Mouse (Mus musculus) embryo, embryonic 10.5 days (tissue): Measurements from ENCODE around the gene Rpl37.

Experiments
- DNase-seq: peaks from one replicate; pipeline ENCODE4 v3.0.0-alpha.2; 2015; ENCODE audit warnings: low spot score

Rpl37 gene

DNA sequence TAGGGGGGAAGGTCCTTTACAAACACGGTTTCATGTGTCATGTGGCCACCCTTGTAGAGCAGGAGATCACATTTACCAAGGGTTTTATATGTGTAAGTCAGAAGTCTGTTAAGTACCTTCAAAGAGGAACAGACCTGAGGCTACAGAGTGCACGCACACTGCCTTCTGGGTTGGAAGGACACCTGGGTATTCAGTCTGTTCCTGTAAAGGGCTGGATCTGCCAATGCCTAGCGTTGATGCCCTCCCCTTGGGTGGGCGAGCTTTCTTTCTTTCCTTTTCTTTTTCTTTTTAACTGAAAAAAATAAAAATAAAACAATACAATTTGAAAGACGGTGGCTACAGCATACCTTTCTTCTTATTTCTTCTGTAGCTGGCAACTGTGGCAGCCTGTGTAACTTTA is 38.6 kb downstream of the Rpl37 start:
- DNase-seq: no peak

- DNase-seq: no peak
These were observed 39.9 kb downstream of the Rpl37 start for GRCm38 (mm10) chr15:5156355-5156754.

- no peak for DNase-seq
These were observed 40.9 kb downstream of the Rpl37 start for GRCm38 (mm10) chr15:5157386-5157785.

GRCm38 (mm10) chr15:5158827-5159226 is 42.4 kb downstream of the Rpl37 start:
- DNase-seq: no peak

- no peak for DNase-seq
These were observed 48.8 kb downstream of the Rpl37 start for GRCm38 (mm10) chr15:5165121-5165773.
